Mouse (Mus musculus) small intestine, adult 2 months (tissue): ENCODE results near the gene Rnf115.

ENCODE experiments used
- CTCF ChIP-seq: fragments of 200-500 bp; IDR thresholded peaks from 2 replicates; pipeline ENCODE4 v1.5.1; 2012; ENCODE audit warnings: low read depth, mild to moderate bottlenecking, control low read depth, inconsistent platforms, low read length, moderate library complexity, mixed read lengths; ENCODE audit not compliant: insufficient replicate concordance, insufficient read length; ENCODE audit errors: extremely low read depth
- POLR2A ChIP-seq: fragments of 200-500 bp; IDR thresholded peaks from 2 replicates; pipeline ENCODE4 v1.6.1; 2012; ENCODE audit warnings: low read depth, mild to moderate bottlenecking, control low read depth, inconsistent platforms, low read length, moderate library complexity

GRCm38 (mm10) chr3:96782236-96782635 is 54.8 kb downstream of the Rnf115 start:
- TF ChIP-seq POLR2A (no peak), CTCF (no peak)
